Mouse (Mus musculus): ENCODE data around the gene Mettl6. TPM values are rescaled to one million over a fixed set of nuclear protein-coding genes. Genes with fewer than 3 reads are reported as not detected.

Mettl6 gene
- polyA plus RNA-seq, 1 experiment from 2014 or later = 79.9 TPM

DNA sequence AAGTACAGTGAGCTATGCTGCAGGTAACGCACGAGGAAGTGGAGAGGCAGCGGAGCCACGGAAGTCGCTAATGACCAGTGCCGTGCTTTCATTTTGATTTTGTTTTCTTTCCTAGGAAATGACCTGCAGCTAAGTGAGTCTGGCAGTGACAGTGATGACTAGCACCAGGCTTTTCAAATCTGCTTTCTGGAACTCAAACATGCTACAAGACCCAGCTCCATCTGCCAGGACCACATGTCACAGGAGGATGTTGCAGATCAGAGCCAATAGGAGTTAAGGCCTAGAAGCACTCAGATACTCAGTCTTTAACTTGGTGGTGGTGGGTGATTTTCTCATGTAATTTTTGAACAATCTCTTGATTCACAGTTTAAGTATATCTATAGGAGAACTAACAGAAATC is 11.6 kb upstream of the Mettl6 start:
- Histone ChIP-seq H3K4me3 (no peak overlapping the region), H3K4me1 (no peaks in the 10 kb centered on the region), H3K36me3 (replicated peaks) (peaks cover 96% of the 10 kb centered on the region), H3K9me3 (no peaks in the 10 kb centered on the region), H3K27ac (no peak overlapping the region), H3K27me3 (ENCODE audit: poor library complexity, severe bottlenecking) (no peaks in the 10 kb centered on the region)
- 97% methylated on average over 6 of the region's 6 CpGs for WGBS
- no peak for DNase-seq (ENCODE audit: extremely low spot score, low spot score)

DNA sequence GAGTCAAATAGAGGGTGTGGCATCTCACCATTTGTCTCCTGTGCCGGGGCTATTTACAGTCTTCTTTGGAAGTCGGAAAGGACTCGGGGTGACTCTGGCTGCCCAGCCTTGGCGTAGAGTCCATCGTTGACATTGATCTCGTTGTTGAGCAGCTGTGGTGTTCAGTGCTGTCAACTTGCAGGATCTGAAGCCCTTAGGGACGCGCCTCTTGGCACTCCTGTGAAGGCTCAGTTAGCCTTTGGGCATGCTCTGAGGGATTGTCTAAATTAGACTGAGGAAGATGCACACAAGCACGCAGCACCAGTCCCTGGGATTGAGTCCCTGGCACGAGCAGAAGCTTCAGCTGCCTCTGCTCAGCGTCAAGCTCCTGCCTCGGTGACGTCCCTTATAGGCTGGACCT is 8.6 kb upstream of the Mettl6 start:
- 96% methylated on average over 13 of the region's 13 CpGs for WGBS
- Histone ChIP-seq H3K36me3 (replicated peaks) (peaks cover 100% of the 10 kb centered on the region), H3K9me3 (no peaks in the 10 kb centered on the region), H3K4me1 (no peaks in the 10 kb centered on the region), H3K27ac (no peak overlapping the region), H3K4me3 (no peak overlapping the region), H3K27me3 (ENCODE audit: poor library complexity, severe bottlenecking) (no peaks in the 10 kb centered on the region)
- no peak for DNase-seq (ENCODE audit: extremely low spot score, low spot score)

DNA sequence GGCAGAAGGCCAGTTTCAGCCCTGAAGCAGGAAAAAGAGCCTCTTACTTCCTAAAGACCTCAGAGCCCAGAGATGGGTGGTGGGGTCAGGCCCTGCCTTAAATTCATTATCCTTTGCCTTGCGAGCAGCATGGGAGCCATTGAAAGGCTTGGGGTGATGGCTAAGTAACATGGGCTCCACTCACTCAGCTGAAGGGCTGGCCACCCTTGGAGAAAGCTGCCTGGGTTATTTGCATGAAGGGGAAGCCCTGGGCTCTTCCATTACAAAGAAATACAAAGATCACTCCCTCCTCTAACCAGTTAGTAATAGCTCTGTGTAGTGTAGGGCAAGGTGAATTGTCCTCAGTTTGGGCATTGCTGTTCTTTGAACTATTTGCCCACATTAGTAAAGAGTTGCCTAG is 4.7 kb upstream of the Mettl6 start:
- H3K4me3 ChIP-seq = no peak overlapping the region
- no peak for DNase-seq (ENCODE audit: extremely low spot score, low spot score)
- peaks cover 71% of the 10 kb centered on the region for H3K36me3 ChIP-seq (replicated peaks)
- 86% methylated on average over 1 of the region's 1 CpGs for WGBS
- H3K4me1 ChIP-seq = peaks cover 19% of the 10 kb centered on the region
- H3K9me3 ChIP-seq = no peaks in the 10 kb centered on the region
- no peaks in the 10 kb centered on the region for H3K27me3 ChIP-seq (ENCODE audit: poor library complexity, severe bottlenecking)
- H3K27ac ChIP-seq = no peak overlapping the region

- Histone ChIP-seq H3K4me3 (peak overlapping the region; percentile 94), H3K27me3 (ENCODE audit: poor library complexity, severe bottlenecking) (no peaks in the 10 kb centered on the region), H3K36me3 (replicated peaks) (peaks cover 58% of the 10 kb centered on the region), H3K9me3 (no peaks in the 10 kb centered on the region), H3K4me1 (peaks cover 33% of the 10 kb centered on the region), H3K27ac (0 out of 2 replicates have a peak overlapping the region, but pooled peaks have one; percentile 95)
- 69% methylated on average over 7 of the region's 7 CpGs for WGBS
- DNase-seq (ENCODE audit: extremely low spot score, low spot score) = no peak
These were observed 1.4 kb upstream of the Mettl6 start for GRCm38 (mm10) chr14:31496241-31496646.

- Histone ChIP-seq H3K4me1 (peaks cover 33% of the 10 kb centered on the region), H3K27me3 (ENCODE audit: poor library complexity, severe bottlenecking) (no peaks in the 10 kb centered on the region), H3K36me3 (replicated peaks) (peaks cover 58% of the 10 kb centered on the region), H3K4me3 (peak overlapping the region; percentile 94), H3K9me3 (no peaks in the 10 kb centered on the region), H3K27ac (peak overlapping the region; percentile 95)
- WGBS = 8% methylated on average over 8 of the region's 8 CpGs
- no peak for DNase-seq (ENCODE audit: extremely low spot score, low spot score)
These were observed 698 bp upstream of the Mettl6 start for GRCm38 (mm10) chr14:31495538-31495937.

GRCm38 (mm10) chr14:31494349-31494974 is 378 bp downstream of the Mettl6 start, which contains the start of gene Eaf1:
Eaf1 (plus strand) TSS chr14:31494399.
- H3K36me3 ChIP-seq (replicated peaks) = peaks cover 56% of the 10 kb centered on the region
- peak within 1 kb of the TSS; percentile 95 for H3K27ac ChIP-seq
- no peaks in the 10 kb centered on the region for H3K9me3 ChIP-seq
- DNase-seq (ENCODE audit: extremely low spot score, low spot score) = no peak
- WGBS = 1% methylated on average over 37 of the region's 37 CpGs
- H3K27me3 ChIP-seq (ENCODE audit: poor library complexity, severe bottlenecking) = no peaks in the 10 kb centered on the region
- H3K4me1 ChIP-seq = peaks cover 33% of the 10 kb centered on the region
- peak within 1 kb of the TSS; percentile 94 for H3K4me3 ChIP-seq

DNA sequence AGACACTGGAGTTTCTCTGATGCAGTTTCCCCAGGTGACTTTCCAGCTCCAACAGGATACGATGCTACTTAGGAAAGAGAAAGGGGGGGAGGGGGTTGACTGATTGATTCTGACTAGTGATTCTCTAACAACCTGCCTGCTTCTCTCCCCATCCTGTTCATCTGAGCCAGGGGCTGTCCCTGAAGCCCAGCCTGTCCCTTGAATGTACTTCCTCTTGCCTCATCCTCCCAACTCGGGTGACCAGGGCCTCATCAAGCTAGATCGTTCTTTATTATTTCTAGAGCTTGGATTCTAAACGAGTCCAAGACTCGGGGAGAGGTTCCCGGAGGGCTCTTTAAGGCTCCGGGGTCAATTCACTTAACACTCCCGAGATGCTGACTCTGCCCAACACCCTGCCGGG is 939 bp downstream of the Mettl6 start:
- DNase-seq (ENCODE audit: extremely low spot score, low spot score) = no peak
- H3K27me3 ChIP-seq (ENCODE audit: poor library complexity, severe bottlenecking) = no peaks in the 10 kb centered on the region
- H3K4me3 ChIP-seq = peak overlapping the region; percentile 94
- peaks cover 33% of the 10 kb centered on the region for H3K4me1 ChIP-seq
- 52% methylated on average over 9 of the region's 9 CpGs for WGBS
- H3K27ac ChIP-seq = peak overlapping the region; percentile 95
- peaks cover 56% of the 10 kb centered on the region for H3K36me3 ChIP-seq (replicated peaks)
- H3K9me3 ChIP-seq = no peaks in the 10 kb centered on the region

DNA sequence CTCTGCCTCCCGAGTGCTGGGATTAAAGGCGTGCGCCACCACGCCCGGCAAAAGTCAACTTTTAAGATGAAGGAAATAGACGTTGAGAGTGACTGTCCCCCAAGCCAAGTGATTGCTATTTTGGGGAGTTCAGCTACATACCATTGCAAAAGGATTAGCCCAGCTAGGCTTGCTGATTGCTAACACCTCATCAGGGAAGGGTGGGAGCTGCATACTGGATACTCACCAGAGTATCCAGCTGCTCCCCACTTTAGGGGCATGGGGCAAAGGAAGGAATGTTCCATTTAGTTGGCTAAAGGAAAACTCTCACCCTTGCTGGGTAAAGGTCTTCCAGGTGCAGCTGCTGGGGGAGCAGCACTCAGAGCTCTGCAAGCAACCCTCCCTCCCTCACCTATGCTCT is 6.8 kb downstream of the Mettl6 start:
- Histone ChIP-seq H3K27ac (no peak overlapping the region), H3K4me1 (peaks cover under 1% of the 10 kb centered on the region), H3K4me3 (no peak overlapping the region), H3K9me3 (no peaks in the 10 kb centered on the region), H3K36me3 (replicated peaks) (peaks cover 96% of the 10 kb centered on the region), H3K27me3 (ENCODE audit: poor library complexity, severe bottlenecking) (no peaks in the 10 kb centered on the region)
- DNase-seq (ENCODE audit: extremely low spot score, low spot score) = no peak
- 95% methylated on average over 6 of the region's 6 CpGs for WGBS

- Histone ChIP-seq H3K4me1 (no peaks in the 10 kb centered on the region), H3K9me3 (no peaks in the 10 kb centered on the region), H3K27me3 (ENCODE audit: poor library complexity, severe bottlenecking) (no peaks in the 10 kb centered on the region), H3K36me3 (replicated peaks) (peaks cover 97% of the 10 kb centered on the region), H3K27ac (no peak overlapping the region), H3K4me3 (no peak overlapping the region)
- 86% methylated on average over 4 of the region's 4 CpGs for WGBS
- no peak for DNase-seq (ENCODE audit: extremely low spot score, low spot score)
These were observed 8.4 kb downstream of the Mettl6 start for GRCm38 (mm10) chr14:31486465-31486864.

- H3K4me3 ChIP-seq = no peak overlapping the region
- 90% methylated on average over 5 of the region's 5 CpGs for WGBS
- H3K27ac ChIP-seq = no peak overlapping the region
- H3K9me3 ChIP-seq = no peaks in the 10 kb centered on the region
- H3K27me3 ChIP-seq (ENCODE audit: poor library complexity, severe bottlenecking) = no peaks in the 10 kb centered on the region
- peaks cover 96% of the 10 kb centered on the region for H3K36me3 ChIP-seq (replicated peaks)
- no peak for DNase-seq (ENCODE audit: extremely low spot score, low spot score)
- no peaks in the 10 kb centered on the region for H3K4me1 ChIP-seq
These were observed 12.4 kb downstream of the Mettl6 start for GRCm38 (mm10) chr14:31482417-31482816.

DNA sequence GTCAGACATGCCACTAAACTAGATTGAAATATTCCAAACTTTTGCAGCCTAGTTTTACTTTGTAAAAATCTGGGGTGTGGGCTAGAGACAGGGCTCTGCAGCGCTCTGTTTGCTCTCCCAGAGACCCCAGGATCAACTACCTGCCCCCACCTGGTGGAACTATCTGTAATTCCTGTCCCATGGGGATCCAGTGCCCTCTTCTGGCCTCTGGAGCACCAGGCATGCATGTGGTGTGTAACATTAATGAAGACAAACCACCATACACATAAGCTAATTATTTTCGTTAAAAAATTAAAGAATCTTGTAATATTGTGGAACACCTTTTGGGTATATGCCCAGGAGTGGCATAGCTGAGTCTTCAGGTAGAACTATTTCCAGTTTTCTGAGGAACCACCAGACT is 21.5 kb downstream of the Mettl6 start:
- Histone ChIP-seq H3K27ac (no peak overlapping the region), H3K4me3 (no peak overlapping the region), H3K4me1 (no peaks in the 10 kb centered on the region), H3K27me3 (ENCODE audit: poor library complexity, severe bottlenecking) (no peaks in the 10 kb centered on the region), H3K36me3 (replicated peaks) (peaks cover 16% of the 10 kb centered on the region), H3K9me3 (no peaks in the 10 kb centered on the region)
- DNase-seq (ENCODE audit: extremely low spot score, low spot score) = no peak
- WGBS = 80% methylated on average over 2 of the region's 2 CpGs

- no peak overlapping the region for H3K27ac ChIP-seq
- peak; percentile 31 for DNase-seq (ENCODE audit: extremely low spot score, low spot score)
- H3K9me3 ChIP-seq = no peaks in the 10 kb centered on the region
- H3K36me3 ChIP-seq (replicated peaks) = peaks cover 10% of the 10 kb centered on the region; the same call in 1 of the 2 replicates
- H3K4me1 ChIP-seq = 0 out of 2 replicates have a peak, but pooled peaks cover 2% of the 10 kb centered on the region
- 7% methylated on average over 5 of the region's 5 CpGs for WGBS
- no peaks in the 10 kb centered on the region for H3K27me3 ChIP-seq (ENCODE audit: poor library complexity, severe bottlenecking)
- H3K4me3 ChIP-seq = no peak overlapping the region
These were observed 22.3 kb downstream of the Mettl6 start for GRCm38 (mm10) chr14:31472451-31473061.

GRCm38 (mm10) chr14:31469711-31470110 is 25.1 kb downstream of the Mettl6 start:
- no peak overlapping the region for H3K4me3 ChIP-seq
- no peaks in the 10 kb centered on the region for H3K9me3 ChIP-seq
- no peaks in the 10 kb centered on the region for H3K36me3 ChIP-seq (replicated peaks)
- no peak for DNase-seq (ENCODE audit: extremely low spot score, low spot score)
- no peak overlapping the region for H3K27ac ChIP-seq
- 64% methylated on average over 4 of the region's 4 CpGs for WGBS
- H3K27me3 ChIP-seq (ENCODE audit: poor library complexity, severe bottlenecking) = no peaks in the 10 kb centered on the region
- H3K4me1 ChIP-seq = 0 out of 2 replicates have a peak, but pooled peaks cover 2% of the 10 kb centered on the region
